Comparison of ENCODE assay signal across 9 mouse cellular contexts in genomic region chrX:137569472-137570188, GRCm38 (mm10). TPM values are rescaled to one million over a fixed set of nuclear protein-coding genes. Genes with fewer than 3 reads are reported as not detected.
DNase-seq lines count a peak whose midpoint lies in the region; ATAC-seq and TF ChIP-seq lines count a peak whose summit lies in the region.
"Had no signal": no experiment of that assay in that cellular context is flagged by ENCODE, and none has a peak within 500 bp of the region (broad histone marks: within the 10 kb centered on the region; RNA-seq: fewer than 3 reads in every experiment).

No protein-coding gene starts in this region.

- H3K4me1 ChIP-seq in lung, embryonic 14.5 days (ENCODE audit: insufficient read depth), result no peaks in the 10 kb centered on the region
- H3K4me1 ChIP-seq in forebrain, embryonic 15.5 days, result 0 out of 2 replicates have a peak, but pooled peaks cover 4% of the 10 kb centered on the region

- H3K4me2 ChIP-seq in lung, embryonic 14.5 days, result peak overlapping the region; percentile 58
- H3K4me2 ChIP-seq in forebrain, embryonic 15.5 days (replicated peaks), result peak overlapping the region; percentile 54

- ATAC-seq in lung, embryonic 14.5 days (ENCODE audit: insufficient read depth), result no peak
- ATAC-seq in forebrain, embryonic 15.5 days (replicated peaks), result 0 out of 2 replicates have a peak, but pooled peaks have one; percentile 24
- no peak for ATAC-seq in megakaryocyte progenitor cell, adult 5-6 weeks (replicated peaks; ENCODE audit: poor library complexity)
- ATAC-seq in granulocyte monocyte progenitor cell, adult 5-6 weeks (replicated peaks; ENCODE audit: poor library complexity, severe bottlenecking), result no peak

- H3K36me3 ChIP-seq in lung, embryonic 14.5 days (ENCODE audit: insufficient read depth), result no peaks in the 10 kb centered on the region
- no peaks in the 10 kb centered on the region for H3K36me3 ChIP-seq in forebrain, embryonic 15.5 days

- DNase-seq in lung, embryonic 14.5 days, result no peak
- DNase-seq in lung, postnatal 4 days, result no peak
- DNase-seq in mesoderm, embryonic 11.5 days (ENCODE audit: low read depth, low spot score), result peak; percentile 11
- no peak for DNase-seq in adrenal gland, postnatal 4 days (ENCODE audit: low spot score in 2 of 2)
- DNase-seq: kidney, adult 18-20 months had no signal

- 16% methylated on average over 21 of the region's 21 CpGs for WGBS in lung, embryonic 14.5 days
- WGBS in forebrain, embryonic 15.5 days, result 28% methylated on average over 21 of the region's 21 CpGs

- no peak overlapping the region for H3K27ac ChIP-seq in lung, embryonic 14.5 days (ENCODE audit: low read depth)
- H3K27ac ChIP-seq in forebrain, embryonic 15.5 days (replicated peaks), result no peak overlapping the region

- H3K27me3 ChIP-seq in lung, embryonic 14.5 days (ENCODE audit: insufficient read depth, low read length), result peaks cover 37% of the 10 kb centered on the region
- H3K27me3 ChIP-seq in forebrain, embryonic 15.5 days, result peaks cover 28% of the 10 kb centered on the region

- no peaks in the 10 kb centered on the region for H3K9me3 ChIP-seq in lung, embryonic 14.5 days (ENCODE audit: low read depth, low read length)
- H3K9me3 ChIP-seq in forebrain, embryonic 15.5 days, result no peaks in the 10 kb centered on the region

- H3K9ac ChIP-seq in lung, embryonic 14.5 days, result no peak overlapping the region
- H3K9ac ChIP-seq in forebrain, embryonic 15.5 days (replicated peaks), result no peak overlapping the region

- TF ChIP-seq CTCF in lung, embryonic 14.5 days (IDR thresholded peaks at IDR 0.05; ENCODE audit: low read depth), result no peak

- peak overlapping the region; percentile 28 for H3K4me3 ChIP-seq in lung, embryonic 14.5 days (ENCODE audit: low read depth, low read length)
- H3K4me3 ChIP-seq in forebrain, embryonic 15.5 days, result peak overlapping the region; percentile 44

RNA-seq across cellular contexts. Expression of gene Il1rapl2, which starts 0.8 kb away (rescaled TPM):
- polyA plus RNA-seq in lung, embryonic 14.5 days (2014; fragmentation: Nextera tagmentation; extraction: Ambion mirVana), result not detected in 2 replicates
- polyA plus RNA-seq in forebrain, embryonic 15.5 days (2015; fragmentation: Nextera tagmentation; extraction: Ambion mirVana), result 2.1 and 2.5 TPM in 2 replicates
- not detected in 2 replicates for total RNA-seq in megakaryocyte progenitor cell, adult 5-6 weeks (2015)
- total RNA-seq in megakaryocyte progenitor cell, adult 5-6 weeks (2017), result not detected in 2 replicates
- total RNA-seq in granulocyte monocyte progenitor cell, adult 5-6 weeks (2014; fragmentation: Nextera tagmentation), result not detected in 2 replicates
- not detected in 2 replicates for total RNA-seq in granulocyte monocyte progenitor cell, adult 5-6 weeks (2017)
- total RNA-seq in adrenal gland, postnatal 4 days (2021), result 1 to 10 TPM in 1 of 2 experiments, under 1 TPM in 1; 0.62 to 2.1 TPM
- total RNA-seq: megakaryocyte, adult 5-6 weeks had no signal
